Mouse (Mus musculus): ENCODE data around the gene Tns3. TPM values are rescaled to one million over a fixed set of nuclear protein-coding genes. Genes with fewer than 3 reads are reported as not detected.

The Tns3 gene
- polyA plus RNA-seq, 1 experiment from 2014 or later, result 45.3 TPM

GRCm38 (mm10) chr11:8472439-8472838 lies 191.9 kb downstream of the Tns3 start:
- Histone ChIP-seq H3K27ac (no peak overlapping the region), H3K9ac (no peak overlapping the region), H3K4me3 (no peak overlapping the region), H3K4me2 (replicated peaks) (no peak overlapping the region), H3K36me3 (peaks cover 50% of the 10 kb centered on the region), H3K4me1 (peaks cover 34% of the 10 kb centered on the region), H3K9me3 (no peaks in the 10 kb centered on the region), H3K27me3 (no peaks in the 10 kb centered on the region)
- whole genome bisulfite sequencing, result 76% methylated on average over 12 of the region's 12 CpGs
- ATAC-seq (ENCODE audit: low FRiP score, low read depth), result no peak

GRCm38 (mm10) chr11:8471535-8471934 lies 192.8 kb downstream of the Tns3 start:
- H3K4me3 ChIP-seq, result no peak overlapping the region
- no peak overlapping the region for H3K4me2 ChIP-seq (replicated peaks)
- no peaks in the 10 kb centered on the region for H3K27me3 ChIP-seq
- no peak overlapping the region for H3K9ac ChIP-seq
- H3K9me3 ChIP-seq, result no peaks in the 10 kb centered on the region
- WGBS, result 94% methylated on average over 3 of the region's 3 CpGs
- H3K4me1 ChIP-seq, result peaks cover 43% of the 10 kb centered on the region
- H3K36me3 ChIP-seq, result peaks cover 41% of the 10 kb centered on the region
- no peak for ATAC-seq (ENCODE audit: low FRiP score, low read depth)
- no peak overlapping the region; the same call in 1 of the 2 replicates for H3K27ac ChIP-seq

DNA sequence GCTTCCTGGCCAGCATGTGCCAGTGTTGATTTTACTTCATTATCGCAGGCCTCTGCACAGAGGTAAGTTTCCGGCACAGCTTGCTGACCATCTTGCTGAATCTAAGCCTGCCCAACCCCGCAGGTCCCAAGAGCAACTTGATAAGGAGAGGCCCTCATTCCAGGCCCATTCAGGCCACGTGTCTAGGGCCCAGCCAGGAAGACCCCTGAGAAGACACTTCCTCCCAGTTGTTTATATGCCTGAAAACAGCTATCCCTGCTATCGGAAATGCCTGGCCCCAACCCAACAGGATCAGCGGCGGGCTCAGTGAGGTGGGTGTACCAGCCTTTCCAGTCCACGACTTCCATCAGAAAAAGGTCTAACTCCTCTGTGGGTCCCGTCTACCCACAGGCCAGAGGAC lies 194.8 kb downstream of the Tns3 start:
- Histone ChIP-seq H3K27me3 (no peaks in the 10 kb centered on the region), H3K4me1 (peaks cover 49% of the 10 kb centered on the region), H3K9ac (peak overlapping the region; percentile 70), H3K4me2 (replicated peaks) (peak overlapping the region; percentile 76), H3K27ac (peak overlapping the region; percentile 95), H3K9me3 (no peaks in the 10 kb centered on the region), H3K4me3 (no peak overlapping the region), H3K36me3 (peaks cover 39% of the 10 kb centered on the region)
- WGBS, result 65% methylated on average over 9 of the region's 9 CpGs
- no peak for ATAC-seq (ENCODE audit: low FRiP score, low read depth)

GRCm38 (mm10) chr11:8468161-8469091 lies 195.9 kb downstream of the Tns3 start:
- ATAC-seq (ENCODE audit: low FRiP score, low read depth), result peak; percentile 88
- WGBS, result under 1% methylated on average over 33 of the region's 33 CpGs
- Histone ChIP-seq H3K4me3 (peak overlapping the region; percentile 49), H3K27ac (peak overlapping the region; percentile 95), H3K4me1 (peaks cover 49% of the 10 kb centered on the region), H3K4me2 (replicated peaks) (peak overlapping the region; percentile 76), H3K9ac (peak overlapping the region; percentile 70), H3K9me3 (no peaks in the 10 kb centered on the region), H3K36me3 (peaks cover 43% of the 10 kb centered on the region), H3K27me3 (no peaks in the 10 kb centered on the region)

GRCm38 (mm10) chr11:8467403-8468160 lies 196.8 kb downstream of the Tns3 start:
- no peaks in the 10 kb centered on the region for H3K9me3 ChIP-seq
- 10% methylated on average over 13 of the region's 13 CpGs for WGBS
- peak; percentile 25; the same call in 1 of the 2 replicates for ATAC-seq (ENCODE audit: low FRiP score, low read depth)
- H3K27ac ChIP-seq, result peak overlapping the region; percentile 95
- H3K27me3 ChIP-seq, result no peaks in the 10 kb centered on the region
- H3K36me3 ChIP-seq, result peaks cover 43% of the 10 kb centered on the region
- H3K4me3 ChIP-seq, result peak overlapping the region; percentile 49
- H3K4me1 ChIP-seq, result peaks cover 49% of the 10 kb centered on the region
- peak overlapping the region; percentile 70 for H3K9ac ChIP-seq
- H3K4me2 ChIP-seq (replicated peaks), result peak overlapping the region; percentile 76

DNA sequence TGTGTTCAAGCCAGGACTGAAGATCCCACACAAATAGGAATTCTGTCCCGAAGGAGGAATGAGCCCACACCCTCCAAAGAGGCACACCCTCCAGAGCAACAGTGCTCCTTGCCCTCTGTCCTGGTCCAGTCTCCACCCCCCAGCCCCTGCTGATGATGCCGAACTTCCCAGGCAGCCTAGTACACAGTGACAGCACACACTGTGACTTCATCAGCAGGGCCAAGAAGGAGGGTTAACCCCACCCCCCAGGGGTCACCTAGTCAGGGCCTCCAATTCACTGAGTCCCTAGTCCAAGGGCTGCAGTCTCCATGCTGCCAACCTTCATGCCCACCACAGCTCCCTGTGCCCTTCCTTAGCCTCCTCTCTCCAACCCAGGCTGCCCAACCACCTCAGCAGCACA lies 200.5 kb downstream of the Tns3 start:
- 86% methylated on average over 2 of the region's 2 CpGs for WGBS
- no peaks in the 10 kb centered on the region for H3K27me3 ChIP-seq
- H3K4me3 ChIP-seq, result no peak overlapping the region
- ATAC-seq (ENCODE audit: low FRiP score, low read depth), result no peak
- H3K4me1 ChIP-seq, result peaks cover 43% of the 10 kb centered on the region
- H3K9me3 ChIP-seq, result no peaks in the 10 kb centered on the region
- no peak overlapping the region for H3K4me2 ChIP-seq (replicated peaks)
- H3K9ac ChIP-seq, result no peak overlapping the region
- H3K27ac ChIP-seq, result no peak overlapping the region
- H3K36me3 ChIP-seq, result peaks cover 50% of the 10 kb centered on the region

DNA sequence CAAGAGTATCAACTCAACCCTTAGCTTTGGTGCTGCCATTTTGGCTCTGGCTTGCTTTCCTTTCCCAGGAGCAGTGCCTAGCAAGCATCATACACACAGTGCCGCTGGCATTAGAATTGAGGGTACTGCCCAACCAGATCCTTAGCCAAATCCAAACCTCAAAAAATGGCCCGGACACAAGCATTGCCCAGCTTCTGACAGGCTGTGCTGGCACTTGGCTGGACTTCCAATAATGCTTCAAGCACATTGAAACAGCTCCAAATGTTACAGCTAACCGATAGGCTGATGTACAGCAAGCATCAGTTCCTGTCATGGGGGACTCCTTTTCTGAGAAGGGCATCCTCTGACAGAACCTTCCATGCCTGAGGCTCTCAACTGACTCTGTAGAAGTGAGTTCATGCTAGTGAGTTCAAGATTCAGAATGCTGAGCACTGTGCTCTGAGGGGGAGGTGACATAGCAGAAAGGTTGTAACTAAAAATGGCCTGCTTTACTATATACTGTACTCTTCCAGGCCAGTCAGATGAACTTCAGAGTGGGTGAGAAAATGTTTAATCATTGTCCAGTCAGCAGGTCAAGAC lies 201.4 kb downstream of the Tns3 start:
- Histone ChIP-seq H3K36me3 (peaks cover 50% of the 10 kb centered on the region), H3K27ac (no peak overlapping the region), H3K4me2 (replicated peaks) (no peak overlapping the region), H3K4me1 (peaks cover 42% of the 10 kb centered on the region), H3K9ac (no peak overlapping the region), H3K4me3 (no peak overlapping the region), H3K27me3 (no peaks in the 10 kb centered on the region), H3K9me3 (no peaks in the 10 kb centered on the region)
- WGBS, result 97% methylated on average over 3 of the region's 3 CpGs
- ATAC-seq (ENCODE audit: low FRiP score, low read depth), result no peak

DNA sequence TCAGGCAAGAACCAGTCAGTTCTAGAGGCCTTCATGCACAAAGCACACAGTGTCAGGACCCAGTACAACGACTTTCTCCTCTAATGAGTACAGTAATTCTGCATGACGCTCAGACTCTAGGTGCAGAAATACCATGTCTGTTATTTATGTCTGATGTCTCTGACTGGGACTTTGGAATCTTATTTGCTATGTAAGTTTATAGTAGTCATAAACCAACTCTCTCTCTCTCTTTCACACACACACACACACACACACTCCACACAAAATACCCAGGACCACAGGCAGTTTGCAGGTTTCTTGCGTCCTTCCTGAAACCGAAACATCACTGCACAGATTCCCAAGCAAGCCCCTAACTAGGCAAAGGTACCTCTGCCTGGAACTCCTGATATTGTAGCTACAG lies 203.5 kb downstream of the Tns3 start:
- WGBS, result 81% methylated on average over 4 of the region's 4 CpGs
- Histone ChIP-seq H3K9ac (no peak overlapping the region), H3K4me2 (replicated peaks) (no peak overlapping the region), H3K4me3 (no peak overlapping the region), H3K27me3 (no peaks in the 10 kb centered on the region), H3K9me3 (no peaks in the 10 kb centered on the region), H3K4me1 (peaks cover 43% of the 10 kb centered on the region), H3K27ac (no peak overlapping the region), H3K36me3 (peaks cover 64% of the 10 kb centered on the region)
- no peak for ATAC-seq (ENCODE audit: low FRiP score, low read depth)

DNA sequence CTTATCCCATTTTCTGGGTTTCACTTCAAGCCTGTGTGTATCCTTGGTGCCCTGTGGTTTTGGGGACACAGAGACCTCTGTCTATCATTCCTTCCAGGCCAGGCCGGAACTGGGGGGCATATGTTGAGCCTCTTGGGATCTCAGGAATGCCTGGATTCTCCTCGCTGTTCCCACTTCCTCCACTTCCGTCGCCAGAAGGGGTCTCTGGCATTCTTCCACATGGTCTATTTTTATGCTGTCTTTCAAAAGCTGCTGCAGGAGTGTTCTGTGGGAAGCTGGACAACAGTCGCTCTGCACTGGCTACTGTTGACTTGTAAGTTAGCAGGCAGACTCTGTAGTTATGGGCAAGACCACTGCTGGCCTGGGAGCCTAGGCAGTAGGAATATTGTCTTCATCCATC lies 206.4 kb downstream of the Tns3 start:
- H3K27ac ChIP-seq, result no peak overlapping the region; the same call in 1 of the 2 replicates
- no peak overlapping the region for H3K4me2 ChIP-seq (replicated peaks)
- no peak overlapping the region for H3K9ac ChIP-seq
- H3K4me1 ChIP-seq, result peaks cover 49% of the 10 kb centered on the region
- WGBS, result 38% methylated on average over 5 of the region's 5 CpGs
- peaks cover 58% of the 10 kb centered on the region for H3K36me3 ChIP-seq
- ATAC-seq (ENCODE audit: low FRiP score, low read depth), result no peak; the same call in 1 of the 2 replicates
- no peak overlapping the region for H3K4me3 ChIP-seq
- no peaks in the 10 kb centered on the region for H3K9me3 ChIP-seq
- no peaks in the 10 kb centered on the region for H3K27me3 ChIP-seq

DNA sequence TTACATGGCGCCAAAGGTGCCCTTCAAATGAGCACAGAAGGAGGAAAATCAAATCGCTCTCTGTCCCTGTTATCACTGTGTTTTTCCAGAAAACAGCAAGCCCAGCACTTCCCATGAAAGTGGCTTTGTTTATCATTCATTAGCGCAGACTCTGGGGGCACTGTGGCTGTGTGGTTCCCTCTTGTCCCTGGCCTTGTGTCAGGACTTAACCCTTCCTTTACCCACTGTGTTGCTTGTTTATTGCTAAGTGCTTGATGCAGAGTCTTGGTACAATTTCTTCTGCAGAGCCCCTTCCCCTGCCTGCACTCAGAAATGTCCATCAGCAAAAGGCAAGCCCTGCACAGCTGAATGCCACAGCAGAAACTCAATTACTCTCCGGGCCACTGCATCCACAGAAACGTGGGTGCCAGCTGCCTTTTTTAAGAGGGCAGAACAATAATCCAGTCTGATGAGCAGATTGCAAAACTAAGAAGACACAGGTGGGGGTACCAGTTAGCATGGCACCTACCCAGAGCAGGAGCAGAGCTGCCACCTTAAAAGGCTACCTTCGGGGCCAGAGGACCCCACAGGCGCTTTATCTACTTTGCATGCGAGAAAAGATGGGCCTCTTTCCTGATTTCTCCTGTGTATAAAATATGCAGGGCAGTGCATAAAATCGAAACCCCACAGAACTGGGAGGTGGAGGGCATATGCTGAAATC lies 207.6 kb downstream of the Tns3 start:
- no peak for ATAC-seq (ENCODE audit: low FRiP score, low read depth)
- Histone ChIP-seq H3K4me2 (replicated peaks) (no peak overlapping the region), H3K27me3 (no peaks in the 10 kb centered on the region), H3K27ac (no peak overlapping the region), H3K4me1 (peaks cover 49% of the 10 kb centered on the region), H3K36me3 (peaks cover 58% of the 10 kb centered on the region), H3K9me3 (no peaks in the 10 kb centered on the region), H3K9ac (no peak overlapping the region), H3K4me3 (no peak overlapping the region)
- 68% methylated on average over 9 of the region's 9 CpGs for WGBS

DNA sequence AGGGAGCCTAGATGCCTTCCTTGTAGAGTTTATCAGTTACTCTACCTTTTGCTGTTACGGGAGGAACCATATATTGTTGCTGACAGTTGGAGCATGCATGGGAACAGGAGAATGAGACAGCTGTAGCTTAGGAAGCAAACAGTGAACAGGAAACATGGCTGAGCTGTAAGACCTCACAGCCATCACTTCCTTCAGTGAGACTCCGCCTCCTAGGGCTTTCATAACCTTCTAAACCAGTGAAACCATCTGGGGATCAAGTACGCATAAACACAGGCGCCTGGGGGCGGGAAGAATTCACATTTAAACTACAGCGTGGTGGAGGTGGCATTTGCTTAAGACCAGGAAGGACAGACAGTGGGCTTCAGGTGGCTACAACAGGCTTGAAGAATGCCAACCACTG lies 208.7 kb downstream of the Tns3 start:
- no peak overlapping the region for H3K27ac ChIP-seq
- ATAC-seq (ENCODE audit: low FRiP score, low read depth), result no peak
- H3K9ac ChIP-seq, result no peak overlapping the region
- H3K27me3 ChIP-seq, result no peaks in the 10 kb centered on the region
- no peaks in the 10 kb centered on the region for H3K9me3 ChIP-seq
- no peak overlapping the region for H3K4me2 ChIP-seq (replicated peaks)
- peaks cover 49% of the 10 kb centered on the region for H3K4me1 ChIP-seq
- no peak overlapping the region for H3K4me3 ChIP-seq
- peaks cover 58% of the 10 kb centered on the region for H3K36me3 ChIP-seq
- 73% methylated on average over 6 of the region's 6 CpGs for WGBS
